Mouse (Mus musculus): ENCODE measurements around the gene Ntf5.

The Ntf5 gene
- long read RNA-seq, experiment 1 = 0 reads
- long read RNA-seq, experiment 2 = 0 reads

- intact Hi-C loops (cut with DNase I) = no loop called here
Observed at GRCm38 (mm10) chr7:45413113-45413863, at the start of gene Ntf5. Ntf5 (plus strand) TSS chr7:45413695.

- intact Hi-C loops (cut with DNase I) = no loop called here
Observed at GRCm38 (mm10) chr7:45363983-45364382, 49.5 kb upstream of the Ntf5 start.

- intact Hi-C loops (cut with DNase I) = no loop called here
Observed at GRCm38 (mm10) chr7:45365742-45366651, 47.5 kb upstream of the Ntf5 start.

- intact Hi-C loops (cut with DNase I) = no loop called here
Observed at GRCm38 (mm10) chr7:45366652-45367019, 46.9 kb upstream of the Ntf5 start, which contains the start of gene Ppfia3. Ppfia3 (minus strand) TSS chr7:45367019.

- intact Hi-C loops (cut with DNase I) = no loop called here
Observed at GRCm38 (mm10) chr7:45367020-45367880, 46.2 kb upstream of the Ntf5 start.

- intact Hi-C loops (cut with DNase I) = no loop called here
Observed at GRCm38 (mm10) chr7:45368178-45368577, 45.3 kb upstream of the Ntf5 start.

- intact Hi-C loops (cut with DNase I) = no loop called here
Observed at GRCm38 (mm10) chr7:45369022-45369745, 44.3 kb upstream of the Ntf5 start.

- intact Hi-C loops (cut with DNase I) = no loop called here
Observed at GRCm38 (mm10) chr7:45369836-45370474, 43.5 kb upstream of the Ntf5 start.

GRCm38 (mm10) chr7:45370475-45371311, 42.8 kb upstream of the Ntf5 start, which contains the start of gene Lin7b:
Lin7b (minus strand) TSS chr7:45370583.
- intact Hi-C loops (cut with DNase I) = no loop called here

- intact Hi-C loops (cut with DNase I) = no loop called here
Observed at GRCm38 (mm10) chr7:45372371-45372770, 41.1 kb upstream of the Ntf5 start.

- intact Hi-C loops (cut with DNase I) = no loop called here
Observed at GRCm38 (mm10) chr7:45374620-45375019, 38.9 kb upstream of the Ntf5 start.

GRCm38 (mm10) chr7:45376057-45376456, 37.4 kb upstream of the Ntf5 start:
- intact Hi-C loops (cut with DNase I) = no loop called here

GRCm38 (mm10) chr7:45386077-45386476, 27.4 kb upstream of the Ntf5 start:
- intact Hi-C loops (cut with DNase I) = no loop called here

- intact Hi-C loops (cut with DNase I) = loop anchor here (5.0 kb wide), 1 partner anchor 88 kb away; no protein-coding TSS in a partner anchor
Observed at GRCm38 (mm10) chr7:45395129-45395541, 18.4 kb upstream of the Ntf5 start.

- intact Hi-C loops (cut with DNase I) = loop anchor here (5.0 kb wide), 1 partner anchor 88 kb away; no protein-coding TSS in a partner anchor
Observed at GRCm38 (mm10) chr7:45395578-45396336, 17.7 kb upstream of the Ntf5 start, which contains the start of gene Snrnp70. Snrnp70 (minus strand) TSS chr7:45395742.

- intact Hi-C loops (cut with DNase I) = loop anchor here (5.0 kb wide), 1 partner anchor 89 kb away; no protein-coding TSS in a partner anchor
Observed at GRCm38 (mm10) chr7:45396337-45396775, 17.1 kb upstream of the Ntf5 start.

GRCm38 (mm10) chr7:45396787-45397186, 16.7 kb upstream of the Ntf5 start:
- intact Hi-C loops (cut with DNase I) = loop anchor here (5.0 kb wide), 1 partner anchor 89 kb away; no protein-coding TSS in a partner anchor

Data from adrenal gland (tissue).